Mouse (Mus musculus) CH12.LX (cell line): ENCODE measurements around the gene Pex14. TPM values are rescaled to one million over a fixed set of nuclear protein-coding genes. Genes with fewer than 3 reads are reported as not detected.

Experiments used
- DNase-seq: peaks from one replicate; pipeline ENCODE4 v3.0.0-alpha.2; 2013; ENCODE audit errors: extremely low read depth
- H3K27ac ChIP-seq: 2 replicates; pipeline ENCODE4 v1.5.1; 2012; ENCODE audit warnings: low read depth, mild to moderate bottlenecking, control low read depth, moderate library complexity; ENCODE audit not compliant: insufficient read depth
- H3K27me3 ChIP-seq: replicated peaks from 2 replicates; pipeline ENCODE3; 2012; ENCODE audit warnings: inconsistent platforms
- H3K36me3 ChIP-seq, 2 experiments: replicated peaks in 1 of 2; 2 replicates each; pipeline versions ENCODE3 to v1.6.1; 2012; ENCODE audit warnings: inconsistent platforms in 1 of 2, low read length in 1 of 2, mild to moderate bottlenecking in 1 of 2, mixed read lengths in 1 of 2, moderate library complexity in 1 of 2; ENCODE audit not compliant: control insufficient read depth in 1 of 2, insufficient read depth in 1 of 2
- H3K4me1 ChIP-seq, 2 experiments: 2 replicates each; pipeline ENCODE4 v1.6.1; 2012; ENCODE audit warnings: inconsistent platforms in 1 of 2, moderate library complexity in 1 of 2; ENCODE audit not compliant: insufficient read depth in 2 of 2, control insufficient read depth in 1 of 2
- H3K4me2 ChIP-seq: 2 replicates; pipeline ENCODE4 v1.6.1; 2012; ENCODE audit warnings: low read depth, mild to moderate bottlenecking, control low read depth; ENCODE audit not compliant: poor library complexity, insufficient read depth, severe bottlenecking
- H3K4me3 ChIP-seq, 3 experiments: fragments of 150-350 bp in 1 of 3; sonication (generic) in 1 of 3; replicated peaks in 1 of 3; 2 replicates each; pipeline versions ENCODE3 to v1.5.1; 2011 to 2012; ENCODE audit warnings: low read depth in 2 of 3, low read length in 2 of 3, mild to moderate bottlenecking in 2 of 3, moderate library complexity in 2 of 3, control low read depth in 1 of 3, improper control_type of control experiment in 1 of 3, inconsistent platforms in 1 of 3, mixed read lengths in 1 of 3; ENCODE audit not compliant: poor library complexity in 1 of 3
- H3K79me2 ChIP-seq: replicated peaks from 2 replicates; pipeline ENCODE4 v1.6.1; 2012; ENCODE audit warnings: mild to moderate bottlenecking, moderate library complexity; ENCODE audit not compliant: control insufficient read depth, poor library complexity, insufficient read depth, severe bottlenecking; ENCODE audit errors: extremely low read depth
- H3K9ac ChIP-seq: 2 replicates; pipeline ENCODE4 v1.6.1; 2012; ENCODE audit warnings: low read depth, mild to moderate bottlenecking, control low read depth, moderate library complexity; ENCODE audit not compliant: insufficient read depth
- H3K9me3 ChIP-seq: replicated peaks from 2 replicates; pipeline ENCODE3; 2012; ENCODE audit warnings: low read length, inconsistent platforms, mixed read lengths
- CHD1 ChIP-seq: IDR thresholded peaks from 2 replicates; pipeline ENCODE4 v1.6.1; 2012; ENCODE audit warnings: low read depth, low read length, improper control_type of control experiment, inconsistent platforms
- CTCF ChIP-seq, 2 experiments: IDR thresholded peaks in 1 of 2; conservative IDR thresholded peaks in 1 of 2; 2 replicates each; pipeline ENCODE4 v1.5.1; 2011 to 2012; ENCODE audit warnings: low read depth in 2 of 2, low read length in 2 of 2, improper control_type of control experiment in 1 of 2, inconsistent platforms in 1 of 2, mild to moderate bottlenecking in 1 of 2, moderate library complexity in 1 of 2
- ELF1 ChIP-seq: IDR thresholded peaks from 2 replicates; pipeline ENCODE4 v1.6.1; 2014; ENCODE audit warnings: low read depth, mild to moderate bottlenecking, inconsistent platforms, low read length, improper control_type of control experiment
- EP300 ChIP-seq: IDR thresholded peaks from 2 replicates; pipeline ENCODE4 v1.6.1; 2011; ENCODE audit warnings: low read length, improper control_type of control experiment
- ETS1 ChIP-seq: conservative IDR thresholded peaks from 2 replicates; pipeline ENCODE4 v1.6.1; 2012; ENCODE audit warnings: low read depth, mild to moderate bottlenecking, inconsistent platforms, low read length, improper control_type of control experiment, moderate library complexity
- GABPA ChIP-seq: IDR thresholded peaks from 2 replicates; pipeline ENCODE4 v1.6.1; 2012; ENCODE audit warnings: low read depth, low read length, improper control_type of control experiment, inconsistent platforms; ENCODE audit not compliant: insufficient replicate concordance
- HCFC1 ChIP-seq: IDR thresholded peaks from 2 replicates; pipeline ENCODE4 v1.6.1; 2012; ENCODE audit warnings: low read depth, mild to moderate bottlenecking, inconsistent platforms, low read length, improper control_type of control experiment
- IRF4 ChIP-seq: IDR thresholded peaks from 2 replicates; pipeline ENCODE4 v1.6.1; 2014; ENCODE audit warnings: low read depth, mild to moderate bottlenecking, inconsistent platforms, low read length, improper control_type of control experiment
- JUND ChIP-seq: conservative IDR thresholded peaks from 2 replicates; pipeline ENCODE4 v1.6.1; 2011; ENCODE audit warnings: low read depth, low read length, improper control_type of control experiment
- KAT2A ChIP-seq: IDR thresholded peaks from 2 replicates; pipeline ENCODE4 v1.6.1; 2012; ENCODE audit warnings: low read length, improper control_type of control experiment, inconsistent platforms; ENCODE audit not compliant: insufficient replicate concordance
- MAX ChIP-seq: IDR thresholded peaks from 2 replicates; pipeline ENCODE4 v1.6.1; 2011; ENCODE audit warnings: low read length, improper control_type of control experiment
- MEF2A ChIP-seq: IDR thresholded peaks from 2 replicates; pipeline ENCODE4 v1.6.1; 2014; ENCODE audit warnings: low read depth, mild to moderate bottlenecking, inconsistent platforms, low read length, improper control_type of control experiment, borderline replicate concordance
- NELFE ChIP-seq: IDR thresholded peaks from 2 replicates; pipeline ENCODE4 v1.6.1; 2011; ENCODE audit warnings: low read depth, low read length, improper control_type of control experiment
- NRF1 ChIP-seq: IDR thresholded peaks from 2 replicates; pipeline ENCODE4 v1.6.1; 2014; ENCODE audit warnings: low read depth, mild to moderate bottlenecking, inconsistent platforms, low read length, improper control_type of control experiment, moderate library complexity
- PAX5 ChIP-seq: IDR thresholded peaks from 2 replicates; pipeline ENCODE4 v1.6.1; 2012; ENCODE audit warnings: low read length, inconsistent platforms, mixed read lengths
- POLR2AphosphoS2 ChIP-seq: IDR thresholded peaks from 2 replicates; pipeline ENCODE4 v1.6.1; 2011; ENCODE audit warnings: low read depth, low read length, improper control_type of control experiment
- RAD21 ChIP-seq: IDR thresholded peaks from 2 replicates; pipeline ENCODE4 v1.6.1; 2011; ENCODE audit warnings: low read depth, mild to moderate bottlenecking, low read length, improper control_type of control experiment, moderate library complexity
- RCOR1 ChIP-seq: conservative IDR thresholded peaks from 2 replicates; pipeline ENCODE4 v1.6.1; 2012; ENCODE audit warnings: low read depth, mild to moderate bottlenecking, inconsistent platforms, low read length, improper control_type of control experiment
- TBP ChIP-seq: conservative IDR thresholded peaks from 2 replicates; pipeline ENCODE4 v1.6.1; 2011; ENCODE audit warnings: low read depth, low read length, improper control_type of control experiment
- TCF12 ChIP-seq: IDR thresholded peaks from 2 replicates; pipeline ENCODE4 v1.6.1; 2014; ENCODE audit warnings: low read depth, mild to moderate bottlenecking, inconsistent platforms, low read length, improper control_type of control experiment
- USF1 ChIP-seq: IDR thresholded peaks from 2 replicates; pipeline ENCODE4 v1.6.1; 2014; ENCODE audit warnings: low read depth, mild to moderate bottlenecking, inconsistent platforms, low read length, improper control_type of control experiment
- USF2 ChIP-seq: conservative IDR thresholded peaks from 2 replicates; pipeline ENCODE4 v1.6.1; 2011; ENCODE audit warnings: low read depth, low read length, improper control_type of control experiment
- ZC3H11A ChIP-seq: IDR thresholded peaks from 2 replicates; pipeline ENCODE4 v1.6.1; 2012; ENCODE audit warnings: low read depth, mild to moderate bottlenecking, inconsistent platforms, low read length, improper control_type of control experiment
- ZKSCAN1 ChIP-seq: IDR thresholded peaks from 2 replicates; pipeline ENCODE4 v1.6.1; 2012; ENCODE audit warnings: low read depth, inconsistent platforms, low read length, improper control_type of control experiment, borderline replicate concordance
- ZMIZ1 ChIP-seq: IDR thresholded peaks from 2 replicates; pipeline ENCODE4 v1.6.1; 2012; ENCODE audit warnings: low read depth, mild to moderate bottlenecking, inconsistent platforms, low read length, improper control_type of control experiment
- ZNF384 ChIP-seq: IDR thresholded peaks from 2 replicates; pipeline ENCODE4 v1.6.1; 2012; ENCODE audit warnings: low read depth, low read length, improper control_type of control experiment, inconsistent platforms
- dilution Hi-C: fragments of 300-500 bp; cut with MboI; formaldehyde crosslinking; loops from 2 replicates; pipeline ENCODE4 v1.14.3; 2020; ENCODE audit warnings: low sequenced_read_pairs; ENCODE audit not compliant: extremely low pct_unique_long_range_greater_than_20kb, extremely low pct_ligation_motif_present
- in situ Hi-C: fragments of 300-500 bp; cut with MboI; formaldehyde crosslinking; loops from 3 replicates; pipeline ENCODE4 v1.14.3; 2019; ENCODE audit warnings: low sequenced_read_pairs, low pct_ligation_motif_present, low pct_unique_long_range_greater_than_20kb, mixed read lengths
- polyA plus RNA-seq: library from polyadenylated mRNA; unstranded; fragments of >175 nt; gene quantifications from 2 replicates; pipeline ENCODE4 v1.2.1, GENCODE M21; 2012; ENCODE audit warnings: low read depth; ENCODE audit not compliant: insufficient read length
- total RNA-seq, 2 experiments: library from RNA; depleted of rRNA; stranded (reverse); fragments of 300-350 nt in 1 of 2; fragments of >200 nt in 1 of 2; gene quantifications; 2 replicates each; pipeline ENCODE4 v1.2.3; 2012 to 2014

Pex14 gene
- total and polyA plus RNA-seq, 3 experiments = 48.5 to 67.7 (median 63.6) TPM

- Histone ChIP-seq H3K4me1 (peaks cover 13 to 17% of the 10 kb centered on the region in 2 experiments), H3K27ac (no peak overlapping the region), H3K9ac (no peak overlapping the region), H3K9me3 (no peaks in the 10 kb centered on the region), H3K4me2 (no peak overlapping the region), H3K36me3 (peaks cover 0 to 44% of the 10 kb centered on the region in 2 experiments), H3K27me3 (no peaks in the 10 kb centered on the region), H3K79me2 (no peaks in the 10 kb centered on the region), H3K4me3 (no peak overlapping the region)
- dilution Hi-C loops (no loop called here), in situ Hi-C loops (no loop called here)
- TF ChIP-seq JUND (no peak), USF1 (no peak), GABPA (no peak), TCF12 (no peak), RCOR1 (no peak), ZNF384 (no peak), NELFE (no peak), RAD21 (no peak), NRF1 (no peak), POLR2AphosphoS2 (no peak), ZKSCAN1 (no peak), ELF1 (no peak), USF2 (no peak)
- DNase-seq = no peak
These were observed 151.8 kb downstream of the Pex14 start for GRCm38 (mm10) chr4:148947833-148948388.

GRCm38 (mm10) chr4:148946071-148946470, 153.6 kb downstream of the Pex14 start:
- Histone ChIP-seq H3K27ac (no peak overlapping the region), H3K4me1 (peaks cover 13 to 17% of the 10 kb centered on the region in 2 experiments), H3K4me3 (no peak overlapping the region), H3K36me3 (peaks cover 0 to 25% of the 10 kb centered on the region in 2 experiments)
- dilution Hi-C loops = no loop called here
- TF ChIP-seq ETS1 (no peak), CHD1 (no peak), KAT2A (no peak), HCFC1 (no peak), MEF2A (no peak), POLR2AphosphoS2 (no peak), MAX (no peak), IRF4 (no peak), CTCF (conservative IDR thresholded peaks at IDR 0.05 in 1 of 2, IDR thresholded peaks at IDR 0.05 in 1 of 2; ENCODE audit: low read depth in 2 of 2, low read length in 2 of 2) (no peak), PAX5 (no peak), ZC3H11A (no peak), EP300 (no peak), TBP (no peak), TCF12 (no peak), RAD21 (no peak), ZNF384 (no peak), NELFE (no peak), JUND (no peak), USF2 (no peak), ZMIZ1 (no peak)
- TF ChIP-seq, all 38 proteins: peak for 0
- in situ Hi-C loops = no loop called here
- H3K9ac ChIP-seq = no peak overlapping the region
- no peaks in the 10 kb centered on the region for H3K79me2 ChIP-seq
- peaks cover 3% of the 10 kb centered on the region for H3K27me3 ChIP-seq
- DNase-seq = no peak
- H3K4me2 ChIP-seq = no peak overlapping the region
- no peaks in the 10 kb centered on the region for H3K9me3 ChIP-seq
